Mouse (Mus musculus) small intestine, adult 2 months (tissue): Measurements from ENCODE around the gene Pdcd6ip. TPM values are rescaled to one million over a fixed set of nuclear protein-coding genes. Genes with fewer than 3 reads are reported as not detected.

Experiments used
- H3K27ac ChIP-seq: fragments of 200-500 bp; 2 replicates; pipeline ENCODE4 v1.5.1; 2012; ENCODE audit warnings: low read depth, low read length, control low read depth, inconsistent platforms; ENCODE audit not compliant: insufficient read depth
- H3K27me3 ChIP-seq: fragments of 200-500 bp; 2 replicates; pipeline ENCODE4 v1.6.1; 2012; ENCODE audit warnings: mild to moderate bottlenecking, moderate library complexity, low read length, inconsistent platforms; ENCODE audit not compliant: control insufficient read depth, insufficient read depth
- H3K36me3 ChIP-seq: fragments of 200-500 bp; 2 replicates; pipeline ENCODE4 v1.6.1; 2012; ENCODE audit warnings: mild to moderate bottlenecking, low read length, control low read depth, inconsistent platforms; ENCODE audit not compliant: control insufficient read depth, insufficient read depth
- H3K4me1 ChIP-seq: fragments of 200-500 bp; 2 replicates; pipeline ENCODE4 v1.6.1; 2012; ENCODE audit warnings: low read length, inconsistent platforms, mixed read lengths; ENCODE audit not compliant: control insufficient read depth, insufficient read depth, insufficient read length
- H3K4me3 ChIP-seq: fragments of 200-500 bp; 2 replicates; pipeline ENCODE4 v1.5.1; 2012; ENCODE audit warnings: low read depth, mild to moderate bottlenecking, control low read depth, inconsistent platforms, low read length, moderate library complexity
- CTCF ChIP-seq: fragments of 200-500 bp; IDR thresholded peaks from 2 replicates; pipeline ENCODE4 v1.5.1; 2012; ENCODE audit warnings: low read depth, mild to moderate bottlenecking, control low read depth, inconsistent platforms, low read length, moderate library complexity, mixed read lengths; ENCODE audit not compliant: insufficient replicate concordance, insufficient read length; ENCODE audit errors: extremely low read depth
- POLR2A ChIP-seq: fragments of 200-500 bp; IDR thresholded peaks from 2 replicates; pipeline ENCODE4 v1.6.1; 2012; ENCODE audit warnings: low read depth, mild to moderate bottlenecking, control low read depth, inconsistent platforms, low read length, moderate library complexity
- WGBS: fragments of 180-500 bp; shearing (Covaris S2); methylation state at CpG from one replicate; pipeline ENCODE4 v1.1.7; 2018; 5-methylcytosine and 5-hydroxymethylcytosine counted together
- polyA plus RNA-seq: library from polyadenylated mRNA; depleted of rRNA; stranded (reverse); fragments of >200 nt; gene quantifications from 2 replicates; pipeline ENCODE4 v1.2.3, GENCODE M21; 2012

Pdcd6ip gene
- polyA plus RNA-seq, 1 experiment, result 202 TPM

DNA sequence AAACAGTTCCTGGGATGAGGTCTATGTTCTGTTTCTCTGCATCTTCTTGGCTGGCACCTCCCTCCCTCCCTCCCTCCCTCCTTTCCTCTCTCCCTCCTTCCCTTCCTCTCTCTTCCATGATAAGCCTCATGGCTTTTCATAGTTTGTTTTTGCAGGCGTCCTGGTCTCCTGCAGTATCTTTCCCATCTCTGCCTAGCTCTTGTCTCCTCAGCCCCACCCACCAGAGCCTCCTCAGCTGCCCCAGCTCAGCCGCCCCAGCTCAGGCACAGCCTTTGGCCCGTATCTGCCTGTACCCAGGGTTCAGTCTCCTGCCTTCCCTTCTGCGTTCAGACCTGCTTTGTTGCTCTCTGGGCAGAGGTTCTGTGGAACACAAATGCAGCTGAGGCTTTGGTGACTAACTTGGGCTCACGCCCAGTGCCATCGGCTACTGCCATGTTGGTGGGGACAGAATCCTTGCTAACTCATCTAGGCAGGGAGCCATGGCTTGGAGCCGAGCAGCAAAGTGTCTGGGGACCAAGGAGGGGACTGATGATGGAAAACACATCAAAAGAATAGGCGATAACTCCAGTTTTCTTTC, 74.8 kb downstream of the Pdcd6ip start:
- 56% methylated on average over 8 of the region's 8 CpGs for WGBS

DNA sequence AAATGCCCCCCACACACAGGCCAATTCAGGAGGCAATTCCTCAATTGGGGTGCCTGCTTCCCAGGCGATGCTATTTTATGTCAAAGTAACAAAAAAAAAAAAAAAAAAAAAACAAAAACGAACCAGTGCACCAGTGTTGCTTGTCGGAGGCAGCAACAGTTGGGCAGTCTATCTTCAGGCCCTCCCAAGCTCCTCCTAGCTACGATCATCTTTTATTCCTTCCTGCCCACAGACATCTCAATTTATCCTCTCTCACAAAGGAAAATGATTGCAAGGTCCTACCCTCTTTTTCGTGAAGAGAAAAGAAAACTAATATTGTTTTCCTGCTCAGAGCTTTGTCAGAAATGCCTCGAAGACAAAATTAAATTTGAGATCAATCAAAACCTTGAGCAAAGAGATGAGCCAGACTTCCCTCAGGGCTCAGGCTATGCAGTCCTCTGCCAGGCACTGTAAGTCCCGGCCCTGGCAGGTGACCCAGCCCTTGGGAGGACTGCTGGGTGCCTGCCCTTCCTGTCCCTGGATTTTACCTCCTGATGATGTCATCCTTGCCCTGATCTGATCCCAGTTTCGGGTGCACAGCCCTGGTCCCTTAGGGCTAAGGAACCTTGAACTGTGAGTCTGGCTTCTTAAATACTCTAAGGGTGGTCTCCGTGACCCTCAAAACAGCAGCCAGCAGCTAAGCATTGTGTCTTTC, 75.6 kb downstream of the Pdcd6ip start:
- Histone ChIP-seq H3K4me1 (no peaks in the 10 kb centered on the region), H3K36me3 (no peaks in the 10 kb centered on the region), H3K27ac (no peak overlapping the region), H3K27me3 (no peaks in the 10 kb centered on the region), H3K4me3 (no peak overlapping the region)
- TF ChIP-seq CTCF, result no peak
- TF ChIP-seq POLR2A, result no peak
- 68% methylated on average over 9 of the region's 9 CpGs for WGBS

More for the DNA sequence above, 74.8 kb downstream of the Pdcd6ip start:
- H3K36me3 ChIP-seq, result no peaks in the 10 kb centered on the region
- no peaks in the 10 kb centered on the region for H3K4me1 ChIP-seq
- TF ChIP-seq POLR2A (no peak), CTCF (no peak)
- no peak overlapping the region for H3K27ac ChIP-seq
- H3K27me3 ChIP-seq, result no peaks in the 10 kb centered on the region
- H3K4me3 ChIP-seq, result no peak overlapping the region

DNA sequence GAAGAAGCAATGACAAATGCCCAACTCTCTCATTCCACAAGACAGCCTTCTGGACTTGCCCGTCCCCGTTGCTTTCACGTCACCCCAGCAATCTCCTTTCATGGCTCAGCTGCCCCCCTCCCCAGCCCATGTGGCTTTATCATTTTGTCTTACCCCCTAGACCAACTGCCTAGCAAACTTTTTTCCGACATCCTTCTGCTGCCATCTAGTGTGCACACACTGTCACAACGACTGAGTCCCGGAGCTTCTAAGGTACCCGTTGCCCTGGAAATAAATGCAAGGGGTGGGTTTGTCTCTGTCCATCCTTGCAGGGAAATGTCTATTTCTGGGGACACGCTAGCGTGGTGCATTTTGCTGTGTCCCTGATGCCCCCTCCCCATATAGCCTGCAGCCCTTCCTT, 78.4 kb downstream of the Pdcd6ip start:
- Histone ChIP-seq H3K27me3 (no peaks in the 10 kb centered on the region), H3K27ac (no peak overlapping the region), H3K4me1 (no peaks in the 10 kb centered on the region), H3K4me3 (no peak overlapping the region), H3K36me3 (no peaks in the 10 kb centered on the region)
- TF ChIP-seq CTCF (peak; percentile 18; the same call in 1 of the 2 replicates), POLR2A (no peak)
- WGBS, result 11% methylated on average over 9 of the region's 9 CpGs

DNA sequence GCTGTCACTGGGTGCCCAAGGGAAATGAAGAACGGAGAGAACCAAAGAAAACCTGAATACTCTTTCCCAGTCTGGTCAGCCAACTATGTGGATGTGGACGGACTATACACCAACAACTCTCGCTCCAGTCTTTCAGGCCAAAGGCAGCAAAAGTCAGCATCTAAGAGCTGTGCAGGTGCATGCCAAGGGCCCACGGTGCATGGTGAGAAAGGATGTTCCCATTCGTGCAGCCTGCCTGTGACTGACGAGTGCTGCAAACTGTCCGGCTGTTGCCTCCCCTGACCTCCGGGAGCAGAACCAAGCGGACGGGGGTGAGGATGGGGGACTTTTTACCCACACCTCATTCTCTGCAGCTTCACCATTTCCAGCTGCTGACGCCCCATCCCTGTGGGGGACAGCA, 78.9 kb downstream of the Pdcd6ip start:
- WGBS, result 90% methylated on average over 11 of the region's 11 CpGs
- no peaks in the 10 kb centered on the region for H3K36me3 ChIP-seq
- no peak overlapping the region for H3K27ac ChIP-seq

DNA sequence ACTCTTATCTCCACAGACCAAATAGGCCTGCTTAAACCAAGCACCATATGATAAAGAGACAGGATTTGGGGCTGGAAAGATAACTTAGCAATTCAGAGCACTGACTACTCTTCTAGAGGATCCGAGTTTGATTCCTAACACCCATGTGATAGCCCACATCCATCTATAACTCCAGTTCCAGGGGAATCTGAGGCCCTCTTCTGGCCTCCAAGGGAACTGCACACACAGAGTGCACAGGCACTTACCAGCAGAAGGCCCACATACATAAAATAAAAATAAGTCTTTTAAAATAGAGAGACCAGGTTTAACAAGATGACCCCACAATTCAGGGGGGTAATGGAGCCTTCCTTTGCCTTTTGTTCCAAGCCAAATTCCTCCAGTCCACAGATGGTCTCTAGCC, 79.3 kb downstream of the Pdcd6ip start:
- no peaks in the 10 kb centered on the region for H3K36me3 ChIP-seq
- H3K27ac ChIP-seq, result no peak overlapping the region
- no peaks in the 10 kb centered on the region for H3K4me1 ChIP-seq
- TF ChIP-seq POLR2A (no peak), CTCF (no peak)
- 90% methylated on average over 1 of the region's 1 CpGs for WGBS
- no peaks in the 10 kb centered on the region for H3K27me3 ChIP-seq
- H3K4me3 ChIP-seq, result no peak overlapping the region

More for the DNA sequence above, 78.9 kb downstream of the Pdcd6ip start:
- H3K4me3 ChIP-seq, result no peak overlapping the region
- no peaks in the 10 kb centered on the region for H3K4me1 ChIP-seq
- H3K27me3 ChIP-seq, result no peaks in the 10 kb centered on the region
- TF ChIP-seq CTCF (no peak), POLR2A (no peak)

DNA sequence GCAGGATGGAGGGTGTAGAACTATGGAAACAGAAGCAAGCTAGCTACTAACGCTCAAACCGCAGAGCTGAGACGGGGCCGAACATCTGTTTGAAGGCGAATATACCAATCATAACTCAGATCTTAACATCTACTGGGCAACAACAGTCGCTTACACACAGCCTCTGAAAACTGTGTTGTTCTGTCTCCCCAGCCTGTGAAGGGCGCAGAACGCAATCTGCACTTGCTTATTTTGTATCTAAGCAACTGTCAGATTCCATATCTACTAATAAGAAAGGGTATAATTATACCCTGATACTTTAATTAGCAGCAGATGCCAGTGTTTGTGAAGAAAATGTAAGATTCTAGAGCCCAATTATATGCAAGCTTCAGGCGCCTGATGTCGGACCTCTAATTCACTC, 81.3 kb downstream of the Pdcd6ip start:
- Histone ChIP-seq H3K27me3 (no peaks in the 10 kb centered on the region), H3K36me3 (no peaks in the 10 kb centered on the region), H3K4me1 (no peaks in the 10 kb centered on the region), H3K4me3 (no peak overlapping the region), H3K27ac (no peak overlapping the region)
- WGBS, result 91% methylated on average over 10 of the region's 10 CpGs
- TF ChIP-seq CTCF (no peak), POLR2A (no peak)

DNA sequence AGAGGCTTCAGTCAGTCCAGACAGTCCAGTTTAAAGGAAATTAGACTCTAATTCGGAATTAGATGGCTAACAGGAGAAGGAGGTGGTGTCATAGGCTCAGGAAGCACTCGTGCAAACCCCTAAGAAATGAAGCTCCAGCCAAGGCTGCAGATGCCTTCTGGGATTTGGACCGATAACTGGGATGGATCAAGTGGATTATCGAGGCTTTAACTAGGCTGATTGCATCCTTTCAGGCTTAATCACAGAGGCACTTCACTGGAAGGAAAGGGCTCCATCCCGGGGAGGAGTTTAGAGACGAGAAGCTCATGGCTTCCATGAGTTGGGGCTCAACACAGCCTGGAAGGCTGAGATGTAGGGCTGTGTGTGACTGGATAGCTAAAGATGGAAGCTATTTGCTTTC, 84.0 kb downstream of the Pdcd6ip start:
- no peak for TF ChIP-seq POLR2A
- TF ChIP-seq CTCF, result no peak
- 78% methylated on average over 6 of the region's 6 CpGs for WGBS
- H3K27me3 ChIP-seq, result no peaks in the 10 kb centered on the region

More for the DNA sequence above, 84.0 kb downstream of the Pdcd6ip start:
- Histone ChIP-seq H3K27ac (no peak overlapping the region), H3K4me3 (no peak overlapping the region), H3K4me1 (no peaks in the 10 kb centered on the region), H3K36me3 (no peaks in the 10 kb centered on the region)
